Mouse (Mus musculus): ENCODE data around the gene Zp1. TPM values are rescaled to one million over a fixed set of nuclear protein-coding genes. Genes with fewer than 3 reads are reported as not detected.

The Zp1 gene
- 0.64 and 0.81 TPM in 2 replicates for polyA plus RNA-seq (2012; rRNA removed)

GRCm38 (mm10) chr19:10920532-10920931 lies at the start of gene Zp1:
Gene Zp1 (minus strand): TSS chr19:10920632.

DNA sequence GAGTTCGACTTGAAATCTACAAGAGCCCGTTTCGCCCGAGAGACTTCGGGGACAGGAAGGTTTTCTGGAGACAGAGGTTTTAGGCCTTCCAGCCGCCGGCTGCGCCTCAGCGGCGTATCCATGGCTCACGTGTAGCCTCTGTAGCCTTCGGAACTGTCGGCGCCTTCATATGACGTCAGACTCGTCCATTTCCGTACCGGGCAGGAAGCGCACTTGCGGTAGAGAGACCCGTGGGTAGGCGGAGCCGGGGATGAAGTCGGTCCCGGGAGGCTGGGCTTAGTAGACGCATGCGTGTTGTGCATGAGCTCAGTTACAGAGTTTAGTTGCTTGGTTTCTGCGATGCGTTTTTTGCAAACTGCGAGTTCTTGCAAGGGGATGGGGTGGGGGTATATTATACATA lies 28.7 kb upstream of the Zp1 start, which contains the start of gene Ccdc86:
Ccdc86 (minus strand) TSS at position 155 of the 400 bp plus-strand sequence.

GRCm38 (mm10) chr19:10937110-10937563 lies 16.7 kb upstream of the Zp1 start, which contains the start of gene Ptgdr2:
Gene Ptgdr2 (plus strand): TSS chr19:10937160.

DNA sequence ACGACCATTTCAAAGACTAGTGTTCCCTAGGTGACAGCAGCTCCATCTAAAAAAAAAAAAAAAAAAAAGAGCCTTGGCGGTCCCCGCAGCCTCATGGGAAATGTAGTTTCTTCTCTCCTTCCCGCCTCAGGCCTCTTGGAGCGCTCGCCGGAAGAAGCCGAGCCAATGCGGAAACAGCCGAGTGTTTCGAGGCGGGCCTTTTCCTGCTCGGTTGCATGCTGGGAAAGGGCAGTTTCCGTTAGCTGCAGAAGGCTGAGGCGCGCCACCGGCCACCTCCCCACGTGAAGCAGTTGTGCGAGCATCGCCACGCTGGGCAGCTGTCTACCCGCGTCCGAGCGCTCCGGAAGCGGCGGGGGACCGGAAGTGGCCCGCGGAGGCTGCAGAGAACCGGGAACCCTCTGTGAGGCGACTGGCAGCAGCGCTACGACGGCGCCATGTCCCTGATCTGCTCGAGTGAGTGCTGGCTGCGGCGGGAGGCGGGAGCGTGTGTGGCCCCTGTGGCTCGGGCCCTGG lies 25.4 kb downstream of the Zp1 start, which contains the start of gene Prpf19:
Prpf19 (plus strand) TSS at position 216 of the 513 bp plus-strand sequence.

DNA sequence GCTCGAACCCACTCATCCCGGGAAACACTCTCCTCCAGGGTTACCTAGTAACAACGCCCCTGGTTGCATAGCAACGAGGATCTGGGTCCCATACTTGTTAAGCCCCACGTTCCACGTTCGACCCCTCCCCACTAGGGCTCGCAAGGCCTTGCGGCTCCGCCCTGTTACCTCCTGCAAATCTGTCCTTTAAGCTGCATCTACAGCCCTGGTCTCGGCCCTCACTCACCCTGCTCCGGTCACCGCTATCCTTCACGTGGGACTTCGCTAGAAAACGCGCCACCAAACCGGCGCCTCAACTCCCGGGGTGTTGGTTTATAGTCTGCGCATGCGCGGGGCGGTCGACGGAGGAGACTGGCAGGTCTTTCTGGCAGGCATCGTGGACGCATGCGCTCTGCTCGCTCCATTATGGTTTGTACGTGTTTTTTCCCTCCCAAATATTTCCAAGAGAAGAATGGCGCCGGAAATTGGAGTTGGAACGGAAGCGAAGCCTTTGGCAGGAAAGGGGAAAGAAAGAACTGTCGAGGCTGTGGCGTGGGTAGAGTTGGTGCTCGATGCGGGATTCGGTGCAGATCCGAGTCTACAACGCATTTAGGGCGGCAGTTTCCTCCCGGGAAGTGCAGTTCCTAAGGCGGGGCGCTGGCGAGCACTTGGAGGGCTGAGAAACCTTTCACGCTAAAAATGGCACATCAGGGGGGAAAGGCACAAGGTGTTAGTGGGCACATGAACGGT lies 38.8 kb downstream of the Zp1 start, which contains the start of gene Tmem109:
Tmem109 (minus strand) TSS at position 576 of the 729 bp plus-strand sequence.

GRCm38 (mm10) chr19:10869886-10870527 lies 50.4 kb downstream of the Zp1 start, which contains the start of gene Tmem132a:
Gene Tmem132a (minus strand): TSS chr19:10869940.

Other genes starting within 250 kb of the Zp1 start
- gene Pga5, start 242.6 kb downstream of the Zp1 start, polyA plus RNA-seq (2012; rRNA removed): not detected in 2 replicates
- gene Vps37c, start 231.9 kb downstream of the Zp1 start, polyA plus RNA-seq (2012; rRNA removed): 60.5 and 79.4 TPM in 2 replicates
- gene Cd5, start 181.6 kb downstream of the Zp1 start, polyA plus RNA-seq (2012; rRNA removed): 0.84 and 1.2 TPM in 2 replicates
- 1.4 TPM in 2 replicates for gene Cd6, start 90.6 kb downstream of the Zp1 start, polyA plus RNA-seq (2012; rRNA removed)
- 6.3 and 6.8 TPM in 2 replicates for gene Slc15a3, start 80.9 kb downstream of the Zp1 start, polyA plus RNA-seq (2012; rRNA removed)
- 14.4 and 16.5 TPM in 2 replicates for gene Tmem132a, start 50.7 kb downstream of the Zp1 start, polyA plus RNA-seq (2012; rRNA removed)
- 76.2 and 84.3 TPM in 2 replicates for gene Tmem109, start 38.6 kb downstream of the Zp1 start, polyA plus RNA-seq (2012; rRNA removed)
- gene Prpf19, start 25.4 kb downstream of the Zp1 start, polyA plus RNA-seq (2012; rRNA removed): 180 and 181 TPM in 2 replicates
- gene Ptgdr2, start 16.5 kb upstream of the Zp1 start, polyA plus RNA-seq (2012; rRNA removed): 0.24 and 0.59 TPM in 2 replicates
- 3.9 and 5.6 TPM in 2 replicates for gene Ccdc86, start 28.6 kb upstream of the Zp1 start, polyA plus RNA-seq (2012; rRNA removed)
- 2.8 and 3.0 TPM in 2 replicates for gene Ms4a10, start 54.0 kb upstream of the Zp1 start, polyA plus RNA-seq (2012; rRNA removed)
- gene Ms4a15, start 72.6 kb upstream of the Zp1 start, polyA plus RNA-seq (2012; rRNA removed): 0.06 and 0.16 TPM in 2 replicates
- 0.22 and 0.61 TPM in 2 replicates for gene Ms4a18, start 97.4 kb upstream of the Zp1 start, polyA plus RNA-seq (2012; rRNA removed)
- gene Ms4a8a, start 160.5 kb upstream of the Zp1 start, polyA plus RNA-seq (2012; rRNA removed): 591 and 756 TPM in 2 replicates
- gene 1700017D01Rik, start 210.2 kb upstream of the Zp1 start, polyA plus RNA-seq (2012; rRNA removed): not detected in 2 replicates
- gene 1700025F22Rik, start 244.7 kb upstream of the Zp1 start, polyA plus RNA-seq (2012; rRNA removed): not detected in 2 replicates